Mouse (Mus musculus): ENCODE measurements around the gene Gm10320.

DNA sequence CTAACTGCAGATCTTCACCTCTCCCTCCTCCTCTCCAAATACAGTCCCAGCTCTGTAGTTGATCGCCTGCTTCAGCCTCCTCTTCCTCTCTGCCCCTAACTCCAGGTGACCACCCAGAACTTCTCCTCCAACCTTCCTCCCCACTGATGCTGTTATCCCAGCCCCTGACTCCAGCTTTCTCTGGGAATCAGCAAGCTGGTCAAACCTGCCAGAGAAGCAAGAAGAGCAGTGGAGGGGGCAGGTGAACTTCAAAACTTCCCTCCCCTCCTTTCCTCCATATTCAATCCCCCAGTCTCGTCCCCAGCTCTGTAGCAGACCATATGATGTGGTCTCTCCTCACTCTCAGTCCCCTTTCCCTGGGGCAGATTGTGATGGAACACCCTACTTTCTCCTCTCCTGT is 15.9 kb upstream of the Gm10320 start:
- TF ChIP-seq POLR2A (IDR thresholded peaks at IDR 0.05; ENCODE audit: control insufficient read depth, extremely low read depth, insufficient read depth, low read length, poor library complexity) = no peak
- TF ChIP-seq CTCF (IDR thresholded peaks at IDR 0.05; ENCODE audit: borderline replicate concordance, control insufficient read depth, extremely low read depth, insufficient read depth, low read length, poor library complexity) = no peak
